Mouse (Mus musculus) kidney, postnatal 4 days (tissue): ENCODE results near the gene Agpat3.
A peak's percentile ranks its signal among the peaks of the same experiment; 100 is the strongest.

Experiments
- DNase-seq, 2 experiments: peaks; one replicate each; pipeline ENCODE4 v3.0.0; 2021; ENCODE audit warnings: mixed read lengths in 2 of 2

Agpat3 gene

GRCm38 (mm10) chr10:78247206-78247605 is 105.1 kb downstream of the Agpat3 start:
- DNase-seq, result no peak

GRCm38 (mm10) chr10:78246725-78247124 is 105.6 kb downstream of the Agpat3 start:
- DNase-seq, result no peak

GRCm38 (mm10) chr10:78245225-78245547 is 107.1 kb downstream of the Agpat3 start:
- DNase-seq, result no peak

DNA sequence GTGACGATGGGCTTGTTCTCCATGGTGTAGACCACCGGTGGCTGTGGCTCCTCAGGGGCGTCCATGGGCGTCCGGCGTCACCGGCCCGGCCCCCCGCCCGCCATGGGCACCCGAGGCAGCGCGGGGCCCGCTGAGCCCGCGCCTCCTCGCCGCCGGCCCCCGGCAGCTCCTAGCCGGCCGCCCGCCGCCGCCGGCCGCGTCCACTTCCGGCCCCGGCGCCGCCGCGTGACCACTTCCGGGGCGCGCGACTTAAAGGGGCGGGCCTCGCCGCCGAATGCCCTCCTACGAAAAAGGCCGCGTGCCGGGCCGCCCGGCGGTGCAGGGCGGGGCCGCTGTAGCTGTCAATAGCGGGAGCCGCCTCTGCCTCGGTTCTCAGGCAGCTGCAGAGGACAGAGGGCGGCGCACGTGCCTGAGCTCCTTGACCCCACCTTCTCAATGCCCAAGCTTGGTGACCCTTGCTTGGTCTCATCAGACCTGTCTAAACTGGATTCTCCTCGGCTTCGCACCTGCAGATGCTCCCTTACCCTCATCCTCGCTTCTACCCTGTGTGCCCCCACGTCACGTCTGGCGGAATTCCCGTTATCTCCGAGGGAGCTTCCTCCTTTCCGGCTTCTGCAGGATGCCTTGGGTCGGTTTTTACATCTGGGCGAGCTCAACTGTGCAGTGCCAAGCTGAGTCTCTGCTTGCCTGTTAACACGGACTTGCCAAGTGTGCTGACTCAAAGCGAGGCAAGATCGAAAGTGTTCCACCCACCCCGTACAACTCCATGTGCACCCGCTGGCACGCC is 107.7 kb downstream of the Agpat3 start, which contains the start of gene Trappc10:
TSS of gene Trappc10 (minus strand) at position 204 of the 787 bp plus-strand sequence.
- DNase-seq, result peak; percentile 87 to 92

- peak; percentile 56 to 70 for DNase-seq
Observed at GRCm38 (mm10) chr10:78244058-78244437, 108.2 kb downstream of the Agpat3 start.

DNA sequence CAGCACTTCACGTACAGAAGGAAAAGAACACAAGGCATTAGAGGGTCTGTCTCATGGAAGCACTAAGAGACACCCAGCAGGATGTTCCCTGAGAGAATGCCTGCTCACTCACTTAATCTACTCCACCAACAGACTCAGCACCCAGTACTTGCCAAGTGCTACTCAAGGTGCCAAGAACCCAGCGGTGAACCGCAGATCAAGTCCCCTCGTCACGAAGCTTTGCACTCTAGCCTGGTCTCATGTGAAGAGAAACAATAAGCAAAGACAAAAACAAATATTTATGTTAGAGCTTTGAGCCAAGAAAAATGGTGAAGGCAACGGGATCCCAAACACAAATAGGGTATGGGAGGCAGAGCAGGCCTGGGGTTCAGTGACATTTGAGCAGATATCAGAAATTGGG is 113.4 kb downstream of the Agpat3 start:
- DNase-seq, result no peak

GRCm38 (mm10) chr10:78238297-78238696 is 114.0 kb downstream of the Agpat3 start:
- no peak for DNase-seq

- no peak for DNase-seq
Observed at GRCm38 (mm10) chr10:78237809-78238208, 114.5 kb downstream of the Agpat3 start.

DNA sequence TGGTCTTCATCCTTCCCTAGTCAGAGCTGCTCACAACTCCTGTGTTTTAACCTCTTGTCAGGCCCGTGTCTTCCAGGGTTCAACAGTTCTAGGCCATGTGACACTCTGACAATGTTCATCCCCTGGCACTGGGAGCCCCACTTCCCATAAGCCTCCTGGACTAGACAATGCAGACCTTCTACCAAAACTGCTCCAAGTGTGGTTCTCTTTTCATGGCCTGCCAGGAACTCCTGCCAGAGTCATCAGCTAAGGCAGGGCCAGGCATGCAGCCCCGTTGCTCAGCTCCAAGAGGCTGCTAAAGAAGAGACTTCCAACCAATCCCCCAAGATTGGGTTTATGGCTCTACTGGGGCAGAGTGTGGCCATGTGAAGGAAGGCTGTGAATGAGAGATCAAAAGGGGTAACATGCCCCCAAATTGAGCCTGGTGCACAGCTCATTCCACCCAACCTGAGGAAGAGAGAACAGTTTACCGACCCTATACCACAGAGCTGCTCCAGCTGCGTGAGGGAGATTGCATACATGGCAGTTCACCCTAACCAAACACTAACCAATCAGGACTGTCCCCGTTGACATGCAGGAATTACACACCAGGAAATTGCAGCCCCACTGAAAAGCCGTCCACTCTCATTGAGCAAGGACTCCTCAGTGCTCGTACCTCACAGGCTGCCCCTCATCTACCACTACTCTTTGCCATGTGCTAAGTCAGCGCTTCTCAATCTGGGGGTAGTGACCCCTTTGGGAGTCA is 115.2 kb downstream of the Agpat3 start:
- no peak for DNase-seq

DNA sequence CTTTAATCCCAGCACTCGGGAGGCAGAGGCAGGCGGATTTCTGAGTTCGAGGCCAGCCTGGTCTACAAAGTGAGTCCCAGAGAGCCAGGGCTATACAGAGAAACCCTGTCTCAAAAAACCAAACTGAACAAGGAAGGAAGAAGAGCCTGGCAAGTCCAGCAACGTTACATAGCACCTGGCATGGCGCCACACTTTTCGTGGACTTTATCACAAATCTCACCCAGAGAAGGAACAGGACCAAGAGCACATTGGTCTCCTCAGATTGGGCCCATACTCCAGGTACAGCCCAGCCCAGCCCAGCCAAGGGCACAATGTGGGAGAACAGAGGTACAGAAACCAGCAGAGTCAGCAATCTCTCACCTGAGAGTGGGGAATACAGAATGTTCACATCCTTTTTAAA is 118.5 kb downstream of the Agpat3 start:
- peak; percentile 18 to 21 for DNase-seq

GRCm38 (mm10) chr10:78233161-78233560 is 119.1 kb downstream of the Agpat3 start:
- DNase-seq, result no peak

DNA sequence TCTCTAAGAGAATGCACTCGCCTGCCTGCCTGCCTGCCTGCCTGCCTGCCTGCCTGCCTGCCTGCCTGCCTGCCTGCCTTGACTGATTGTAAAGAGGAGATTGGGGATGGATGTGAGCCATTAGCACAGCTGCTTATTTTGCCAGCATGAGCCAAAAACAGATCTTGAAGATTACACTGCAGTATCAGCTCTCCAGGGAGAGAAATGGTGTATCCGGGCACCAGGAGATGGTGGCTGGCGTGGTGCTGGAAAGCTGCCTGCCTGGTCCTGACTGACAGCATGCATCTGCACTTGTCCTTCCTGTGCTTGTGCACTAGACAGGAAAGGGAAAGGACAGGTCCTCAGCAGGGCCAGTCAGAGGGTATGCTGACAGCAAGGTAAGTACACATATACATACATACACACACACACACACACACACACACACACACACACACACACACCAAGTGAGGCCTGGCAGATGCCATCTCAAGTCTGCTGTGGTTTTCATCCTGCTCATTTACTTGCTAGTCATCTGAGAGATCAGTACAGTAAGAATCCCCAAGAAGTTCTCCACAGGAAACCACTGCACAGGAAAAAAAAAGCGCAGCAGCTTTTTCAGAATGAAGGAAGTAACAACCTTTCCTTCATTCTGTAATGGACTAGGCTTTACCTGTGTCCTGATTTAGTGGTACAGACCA is 119.8 kb downstream of the Agpat3 start:
- DNase-seq, result no peak

- DNase-seq, result no peak
Observed at GRCm38 (mm10) chr10:78228560-78228928, 123.7 kb downstream of the Agpat3 start.

DNA sequence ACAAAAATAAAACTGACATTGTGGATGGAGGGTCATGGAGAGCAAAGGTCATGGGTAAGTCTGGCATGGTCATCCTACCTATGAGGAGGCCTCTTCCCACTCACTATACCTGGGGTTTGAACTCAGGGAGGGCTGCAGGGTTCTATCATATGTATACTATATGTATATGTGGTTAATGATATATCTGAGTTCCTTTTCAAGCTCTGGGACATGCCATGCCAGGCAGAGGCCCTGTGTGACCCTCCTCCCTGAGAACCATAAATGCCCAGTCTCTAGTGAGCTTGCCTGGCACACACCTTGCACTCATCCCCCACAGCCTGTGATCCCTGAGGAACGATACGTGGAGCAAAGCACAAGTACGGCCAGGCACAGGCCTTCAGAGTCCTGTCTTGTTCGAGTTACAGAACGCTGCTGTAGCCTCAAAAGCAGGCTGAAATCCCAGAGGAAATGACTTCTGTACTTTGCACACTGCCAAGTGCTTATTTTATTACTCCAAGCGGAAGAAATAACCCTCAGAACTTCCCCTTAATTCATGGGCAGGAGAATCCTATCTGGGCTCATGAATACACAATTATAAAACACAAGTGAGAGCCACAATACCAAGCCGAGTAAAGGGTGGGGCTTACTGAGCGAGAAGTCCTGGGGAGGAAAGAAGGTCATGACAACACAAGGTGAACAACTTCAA is 124.3 kb downstream of the Agpat3 start:
- peak in 1 of 2 experiments; percentile 8 for DNase-seq

- no peak for DNase-seq
Observed at GRCm38 (mm10) chr10:78224136-78224535, 128.2 kb downstream of the Agpat3 start.

- DNase-seq, result no peak
Observed at GRCm38 (mm10) chr10:78222908-78223307, 129.4 kb downstream of the Agpat3 start.

- DNase-seq, result no peak
Observed at GRCm38 (mm10) chr10:78221315-78221714, 131.0 kb downstream of the Agpat3 start.

DNA sequence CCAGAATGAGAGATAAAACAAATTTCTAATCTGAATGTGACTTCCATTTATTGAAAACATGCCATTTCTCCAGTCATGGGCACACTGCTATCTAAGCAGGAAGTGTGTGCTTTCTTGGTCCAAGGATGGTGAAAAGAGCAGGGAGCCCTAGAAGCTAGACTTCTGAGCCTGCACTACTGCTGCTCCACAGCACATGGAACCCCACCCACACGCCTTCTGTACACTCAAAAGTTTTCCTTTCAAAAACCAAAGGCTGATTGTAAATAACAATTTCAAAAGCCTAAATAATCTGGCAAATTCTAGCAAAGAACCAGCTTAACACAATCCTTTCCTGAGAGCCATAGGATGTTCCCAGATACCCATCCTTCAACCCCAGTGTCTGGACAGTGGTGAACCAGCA is 132.8 kb downstream of the Agpat3 start:
- DNase-seq, result no peak
